Comparison of ENCODE assay signal across 17 mouse cellular contexts in genomic region chr7:135880446-135880845, GRCm38 (mm10).
"Had no signal": no experiment of that assay in that cellular context is flagged by ENCODE, and none has a peak within 500 bp of the region (broad histone marks: within the 10 kb centered on the region; RNA-seq: fewer than 3 reads in every experiment).

No protein-coding gene starts in this region.

- H3K4me1 ChIP-seq: lung, embryonic 15.5 days; megakaryocyte, embryonic 14.5 days; stomach, embryonic 15.5 days had no signal

- H3K4me3 ChIP-seq: lung, embryonic 15.5 days; megakaryocyte, embryonic 14.5 days; midbrain, embryonic 13.5 days; midbrain, embryonic 15.5 days; neural tube, embryonic 12.5 days; stomach, embryonic 15.5 days had no signal

- H3K9ac ChIP-seq: lung, embryonic 15.5 days; midbrain, embryonic 13.5 days; midbrain, embryonic 15.5 days; neural tube, embryonic 12.5 days; stomach, embryonic 15.5 days had no signal

- H3K27me3 ChIP-seq: lung, embryonic 15.5 days; midbrain, embryonic 13.5 days; midbrain, embryonic 15.5 days; neural tube, embryonic 12.5 days; stomach, embryonic 15.5 days had no signal

- H3K9me3 ChIP-seq: lung, embryonic 15.5 days; midbrain, embryonic 13.5 days; midbrain, embryonic 15.5 days; neural tube, embryonic 12.5 days; stomach, embryonic 15.5 days had no signal

- DNase-seq: lung, adult 2 months; lung, postnatal 14 days; lung, postnatal 36 days; right cerebral cortex, postnatal 14 days; thymus, adult 2 months; thymus, postnatal 25 days; thymus, postnatal 4 days had no signal

- ATAC-seq: lung, postnatal 0 days; midbrain, embryonic 13.5 days; midbrain, embryonic 15.5 days had no signal

- H3K4me2 ChIP-seq: lung, embryonic 15.5 days; midbrain, embryonic 11.5 days; midbrain, embryonic 13.5 days; midbrain, embryonic 15.5 days; neural tube, embryonic 12.5 days; stomach, embryonic 15.5 days had no signal

- H3K36me3 ChIP-seq: lung, embryonic 15.5 days; midbrain, embryonic 13.5 days; midbrain, embryonic 15.5 days; neural tube, embryonic 12.5 days; stomach, embryonic 15.5 days had no signal

- H3K27ac ChIP-seq: lung, embryonic 15.5 days; macrophage; midbrain, embryonic 13.5 days; midbrain, embryonic 15.5 days; neural tube, embryonic 12.5 days; stomach, embryonic 15.5 days; stomach, postnatal 0 days had no signal
